Mouse (Mus musculus): ENCODE data around the gene Drd5.

- peak; percentile 9; the same call in 1 of the 2 replicates for TF ChIP-seq CTCF (IDR thresholded peaks at IDR 0.05; ENCODE audit: borderline replicate concordance, extremely low read depth, insufficient read depth, insufficient read length)
- no peak for TF ChIP-seq POLR2A (IDR thresholded peaks at IDR 0.05; ENCODE audit: borderline replicate concordance, extremely low read depth, insufficient read depth, insufficient read length, poor library complexity, severe bottlenecking)
These were observed 15.4 kb downstream of the Drd5 start for GRCm38 (mm10) chr5:38334582-38334981.

Measured in brain, embryonic 14.5 days (tissue).